Mouse (Mus musculus): ENCODE data around the gene Ppm1l.

The Ppm1l gene

DNA sequence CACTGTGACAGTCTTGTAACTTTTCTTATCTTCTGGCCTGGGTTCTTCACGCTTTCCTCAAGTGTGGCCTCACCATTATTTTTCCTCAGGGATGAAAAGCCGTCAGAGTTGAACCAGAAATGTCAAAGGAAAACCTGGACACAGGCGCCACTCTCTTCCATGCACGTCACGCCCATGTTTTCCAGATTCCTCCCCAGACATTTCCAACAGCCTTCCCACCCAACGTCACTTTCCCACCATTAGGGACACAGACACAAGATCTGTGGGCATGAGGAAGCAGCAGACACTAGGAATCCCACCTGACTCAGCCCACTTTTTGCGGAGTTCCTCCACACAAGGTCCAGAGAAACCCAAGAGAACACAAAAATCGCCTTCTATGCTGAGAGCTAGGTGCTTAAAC, 276.8 kb downstream of the Ppm1l start:
- no peak for DNase-seq (ENCODE audit: low read depth in 1 of 2, low spot score in 2 of 2)

DNA sequence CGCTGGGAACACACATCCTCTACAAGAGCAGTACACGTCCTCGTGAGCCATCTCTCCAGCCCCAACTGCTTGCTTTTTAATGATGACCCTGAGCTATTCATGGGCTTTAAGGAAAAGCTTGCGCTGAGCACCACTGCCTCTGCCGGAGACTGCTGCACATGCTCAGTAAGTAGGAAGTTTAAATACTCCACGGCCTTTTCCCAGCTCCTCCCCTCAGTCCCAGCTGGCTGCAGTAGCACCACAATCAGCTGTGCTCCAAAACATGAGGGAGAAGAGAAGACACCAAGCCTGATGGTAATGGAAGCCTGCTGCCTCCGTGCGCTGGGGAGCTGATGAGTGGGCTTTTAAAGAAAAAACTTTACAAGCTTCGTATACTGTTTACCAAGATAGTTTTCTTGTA, 277.4 kb downstream of the Ppm1l start:
- no peak for DNase-seq (ENCODE audit: low read depth in 1 of 2, low spot score in 2 of 2)

DNA sequence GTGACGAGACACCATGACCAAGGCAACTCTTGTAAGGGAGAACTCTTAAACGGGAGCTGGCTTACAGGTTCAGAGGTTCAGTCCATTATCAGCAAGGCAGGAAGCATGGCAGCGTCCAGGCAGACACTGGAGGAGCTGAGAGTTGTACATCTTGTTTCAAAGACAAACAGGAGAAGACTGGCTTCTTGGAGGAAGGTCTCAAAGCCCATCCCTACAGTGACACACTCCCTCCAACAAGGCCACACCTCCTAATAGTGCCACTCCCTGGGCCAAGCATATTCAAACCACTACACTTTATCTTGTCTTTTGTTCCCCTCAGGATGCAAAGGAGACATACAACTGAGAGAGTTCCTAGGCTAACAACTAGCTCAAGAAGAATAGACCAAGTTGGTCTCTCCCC, 279.5 kb downstream of the Ppm1l start:
- DNase-seq (ENCODE audit: low read depth in 1 of 2, low spot score in 2 of 2): no peak

DNA sequence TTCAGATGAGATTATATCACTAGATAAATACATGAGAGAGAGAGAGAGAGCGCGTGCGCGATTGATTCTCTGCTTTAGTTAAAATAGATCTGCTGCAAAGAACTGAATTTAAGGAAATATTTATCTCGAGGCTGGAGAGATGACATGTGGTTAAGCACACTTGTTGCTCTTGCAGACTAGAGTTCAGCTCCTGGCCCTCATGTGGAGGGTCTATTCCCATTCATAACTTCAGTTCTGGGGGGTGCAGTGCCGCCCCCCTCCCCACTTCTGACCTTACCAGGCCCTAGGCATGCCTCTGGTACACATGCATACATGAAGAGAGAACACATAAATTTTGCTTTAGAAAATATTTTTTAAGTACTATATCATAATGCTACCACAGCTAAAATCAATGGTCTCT, 280.6 kb downstream of the Ppm1l start:
- DNase-seq (ENCODE audit: low read depth in 1 of 2, low spot score in 2 of 2): no peak

DNA sequence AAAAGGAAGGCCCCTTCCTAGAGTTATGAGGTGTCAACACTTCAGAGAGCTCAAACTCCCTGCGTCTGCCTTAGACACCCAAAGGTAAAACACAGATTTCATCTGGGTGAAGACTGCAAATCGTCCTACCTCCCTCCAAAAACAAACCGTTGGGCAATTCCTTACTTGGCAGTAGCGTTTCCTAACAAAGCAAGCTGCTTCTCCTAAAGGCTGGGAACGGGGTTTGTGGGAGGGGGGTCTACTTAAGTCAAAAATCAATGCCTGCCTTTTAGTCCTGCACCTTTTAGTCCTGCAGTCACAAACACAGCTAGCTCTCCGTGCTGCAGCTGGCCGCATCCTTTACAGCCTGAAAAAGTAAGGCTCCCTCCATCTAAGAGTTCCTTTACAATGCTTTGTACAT, 281.2 kb downstream of the Ppm1l start:
- no peak for DNase-seq (ENCODE audit: low read depth in 1 of 2, low spot score in 2 of 2)

DNA sequence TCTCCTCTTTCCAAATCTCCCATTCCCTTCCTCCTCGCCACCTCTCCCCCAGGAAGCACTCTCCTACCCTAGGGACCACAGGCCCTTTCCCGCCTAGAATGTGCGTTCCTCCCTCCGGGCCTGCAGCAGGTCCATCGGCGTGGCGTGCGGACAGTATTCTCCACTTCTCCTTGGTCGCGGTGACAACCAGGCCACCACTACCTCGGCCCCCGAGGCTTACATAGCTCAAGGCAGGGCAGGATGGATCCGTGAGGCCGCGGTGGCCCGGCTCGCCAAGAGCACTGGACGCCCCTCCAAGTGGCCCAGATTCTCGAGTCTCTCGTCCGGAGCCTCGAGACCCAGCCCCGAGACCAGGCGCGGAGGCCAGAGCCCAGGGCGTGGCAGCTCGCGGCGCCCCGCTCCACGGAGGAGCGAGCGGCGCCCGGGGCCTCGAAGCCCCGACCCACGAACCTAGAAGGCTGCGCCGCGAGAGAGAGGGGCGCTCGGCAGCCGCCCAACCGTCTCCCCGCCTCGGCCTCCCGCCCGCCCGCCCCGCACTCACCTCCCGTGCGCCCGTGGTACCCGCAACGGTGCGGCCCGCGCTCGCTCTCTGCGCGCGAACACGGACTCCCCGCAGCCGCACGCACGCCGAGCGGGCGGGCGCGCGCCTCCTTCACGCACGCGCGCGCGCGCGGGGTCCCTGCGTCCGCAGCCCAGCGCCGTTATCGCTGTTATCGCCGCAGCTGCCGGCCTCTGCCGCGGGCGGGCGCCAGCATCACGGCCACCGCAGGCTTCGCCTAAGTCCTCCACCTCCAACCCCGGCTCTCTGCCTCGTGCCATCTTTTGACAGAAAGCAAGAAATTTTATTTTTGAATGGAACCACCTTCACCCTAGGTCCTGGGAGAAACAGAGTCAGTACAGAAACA, 281.9 kb downstream of the Ppm1l start, which contains the start of gene B3galnt1:
TSS of gene B3galnt1 (minus strand) at position 700 of the 905 bp plus-strand sequence.
- no peak for DNase-seq (ENCODE audit: low read depth in 1 of 2, low spot score in 2 of 2)

DNA sequence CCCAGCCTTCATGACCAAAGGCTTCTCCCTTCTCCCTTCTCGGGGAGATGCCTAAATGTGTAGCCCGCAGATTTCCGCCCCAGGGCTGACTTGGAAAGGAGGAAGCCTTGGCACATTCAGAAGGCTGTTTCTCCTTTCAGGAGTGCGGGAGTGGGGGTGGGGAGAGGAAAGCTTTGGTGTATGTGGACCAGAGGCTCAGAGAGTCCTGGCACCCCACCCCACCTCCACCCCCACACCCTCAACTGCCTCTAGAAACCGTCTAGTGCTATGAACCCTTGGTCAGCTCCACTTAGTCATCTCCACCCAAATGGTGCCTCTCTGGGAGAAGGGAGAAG, 282.5 kb downstream of the Ppm1l start:
- no peak for DNase-seq (ENCODE audit: low read depth in 1 of 2, low spot score in 2 of 2)

DNA sequence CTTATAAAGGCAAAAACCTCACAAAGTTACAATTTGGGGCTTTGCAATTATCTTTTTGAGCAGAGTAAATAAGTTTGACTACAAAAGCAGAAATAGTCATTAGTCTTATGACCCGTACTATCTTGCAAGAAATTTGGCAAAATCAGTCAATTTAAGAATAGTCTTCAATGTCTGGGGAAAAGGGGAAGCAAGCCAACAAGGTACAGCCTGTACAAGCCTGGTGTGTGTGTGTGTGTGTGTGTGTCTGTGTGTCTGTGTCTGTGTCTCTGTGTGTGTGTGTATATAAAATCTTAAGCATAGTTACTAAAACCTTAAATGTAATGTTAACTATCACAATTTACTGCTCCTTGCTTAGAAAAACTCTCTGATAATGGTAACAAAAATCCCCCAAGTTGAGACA, 290.3 kb downstream of the Ppm1l start:
- no peak for DNase-seq (ENCODE audit: low read depth in 1 of 2, low spot score in 2 of 2)

DNA sequence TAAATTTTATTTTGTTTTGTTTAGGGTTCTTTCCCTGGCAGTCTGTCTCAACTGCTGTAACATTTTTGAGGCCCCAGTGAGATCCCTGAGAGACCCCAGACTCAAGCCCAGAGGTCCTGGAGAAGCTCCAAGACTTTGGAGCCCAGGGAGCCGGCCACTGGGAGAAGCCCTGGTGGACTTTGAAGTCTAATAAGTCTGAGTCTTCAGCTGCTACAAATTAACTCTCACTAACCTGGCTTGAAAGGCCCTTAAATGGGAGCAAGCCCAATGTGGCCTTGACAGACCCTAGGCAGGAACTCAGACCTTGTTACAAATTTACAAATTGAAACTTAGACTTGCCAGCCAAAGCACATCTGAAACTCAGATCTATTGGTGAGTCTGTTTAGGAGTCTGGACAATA, 290.8 kb downstream of the Ppm1l start:
- no peak for DNase-seq (ENCODE audit: low read depth in 1 of 2, low spot score in 2 of 2)

DNA sequence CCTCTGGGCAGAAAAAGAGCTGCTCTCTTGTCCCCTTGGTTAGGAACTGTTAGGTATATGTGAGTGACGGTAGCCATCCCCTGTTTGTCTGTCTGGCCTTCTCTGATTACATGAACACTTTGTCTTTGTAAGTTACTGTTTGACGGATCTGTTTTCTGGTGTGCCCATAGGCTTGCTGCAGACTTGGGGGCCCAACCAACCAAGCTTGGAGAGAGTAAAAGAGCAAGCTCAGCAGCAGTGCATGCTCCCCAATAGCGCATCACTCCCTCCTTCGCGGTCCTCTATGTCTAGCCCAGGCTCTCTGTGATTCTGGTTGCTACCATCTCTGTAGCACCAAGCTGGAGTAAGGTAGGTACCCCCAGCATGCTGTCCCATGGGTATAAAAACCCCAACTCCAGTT, 291.2 kb downstream of the Ppm1l start:
- DNase-seq (ENCODE audit: low read depth in 1 of 2, low spot score in 2 of 2): no peak

Measured in monocyte, adult 2 months (primary cell).